Mouse (Mus musculus): Measurements from ENCODE around the gene Cacna1g.
A peak's percentile ranks its signal among the peaks of the same experiment; 100 is the strongest.

Cacna1g gene

GRCm38 (mm10) chr11:94480382-94480781, 6.4 kb upstream of the Cacna1g start:
- no peak for DNase-seq

GRCm38 (mm10) chr11:94477651-94478050, 3.7 kb upstream of the Cacna1g start:
- no peak for DNase-seq

GRCm38 (mm10) chr11:94475722-94476121, 1.7 kb upstream of the Cacna1g start:
- no peak for DNase-seq

GRCm38 (mm10) chr11:94474544-94474910, 529 bp upstream of the Cacna1g start:
- DNase-seq, result no peak

GRCm38 (mm10) chr11:94472916-94473706, 887 bp downstream of the Cacna1g start:
- DNase-seq, result no peak

GRCm38 (mm10) chr11:94472585-94472915, 1.4 kb downstream of the Cacna1g start:
- DNase-seq, result no peak

GRCm38 (mm10) chr11:94471740-94472584, 2.0 kb downstream of the Cacna1g start:
- DNase-seq, result no peak

GRCm38 (mm10) chr11:94470391-94470790, 3.6 kb downstream of the Cacna1g start:
- no peak for DNase-seq

DNA sequence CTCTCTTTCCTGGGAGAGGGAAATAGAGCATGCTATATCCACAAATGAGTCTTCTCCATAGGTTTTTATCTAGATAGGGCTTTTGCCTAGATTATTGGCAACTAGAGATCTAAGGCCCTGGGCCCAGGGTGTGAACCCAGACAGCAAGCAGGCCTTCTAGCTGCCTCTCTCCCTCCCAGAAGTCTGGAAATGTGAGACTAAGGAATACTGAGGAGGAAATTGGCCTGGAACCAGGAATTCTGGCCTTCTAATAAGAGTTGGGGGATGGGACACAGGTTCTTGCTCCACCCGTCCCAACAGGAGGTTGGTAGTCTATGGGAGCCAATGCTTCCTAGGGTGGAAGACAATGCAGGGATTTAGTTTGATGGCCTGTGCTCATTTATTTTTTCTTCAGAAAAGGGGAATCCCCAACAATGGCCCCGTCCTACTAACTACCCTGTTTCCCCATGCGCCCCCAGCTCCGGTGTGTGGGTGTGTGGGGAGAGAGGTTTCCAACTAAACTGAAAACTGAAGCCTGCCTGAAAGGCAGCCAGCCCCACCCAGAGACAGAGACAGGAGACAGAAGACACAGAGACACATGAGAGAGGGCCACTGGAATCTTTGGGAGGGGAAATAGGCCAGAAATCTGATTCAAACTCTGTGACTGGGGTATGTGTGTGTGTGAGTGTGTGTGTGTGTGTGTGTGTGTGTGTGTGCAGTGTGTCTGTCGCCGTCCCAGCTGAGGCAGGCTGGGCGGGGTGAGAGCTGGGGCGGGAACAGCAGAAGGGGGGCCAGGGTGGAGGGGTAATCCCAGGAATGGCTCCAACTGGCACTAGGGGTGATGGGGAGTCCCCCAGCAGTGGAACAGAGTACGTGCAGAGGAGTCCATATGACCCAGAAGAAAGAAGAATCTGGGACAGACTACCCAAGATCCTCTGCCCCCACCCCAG, 4.6 kb downstream of the Cacna1g start:
- no peak for DNase-seq

DNA sequence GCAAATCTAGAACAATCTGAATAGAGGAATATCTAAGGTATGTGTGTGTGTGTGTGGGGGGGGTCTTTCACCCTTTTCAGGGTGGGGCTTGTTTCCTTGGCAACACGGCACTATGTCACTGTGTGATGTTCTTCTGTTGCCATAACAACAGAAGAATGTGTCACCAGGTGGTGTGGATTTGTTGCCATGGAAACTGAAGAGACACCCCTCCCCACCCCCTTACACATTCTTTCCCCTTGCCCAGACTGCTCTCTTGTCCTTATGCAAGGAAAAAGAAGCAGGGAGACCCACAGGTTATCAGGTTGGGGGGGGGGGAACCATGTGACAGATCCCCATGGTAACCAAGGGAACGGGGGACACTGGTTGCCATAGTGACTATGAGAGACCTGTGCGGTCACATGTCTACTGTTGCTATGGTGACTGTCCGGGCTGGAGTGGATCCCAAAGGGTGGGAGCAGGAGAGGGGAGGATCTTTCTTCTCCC, 5.4 kb downstream of the Cacna1g start:
- no peak for DNase-seq

GRCm38 (mm10) chr11:94466333-94466855, 7.6 kb downstream of the Cacna1g start:
- DNase-seq, result no peak

DNA sequence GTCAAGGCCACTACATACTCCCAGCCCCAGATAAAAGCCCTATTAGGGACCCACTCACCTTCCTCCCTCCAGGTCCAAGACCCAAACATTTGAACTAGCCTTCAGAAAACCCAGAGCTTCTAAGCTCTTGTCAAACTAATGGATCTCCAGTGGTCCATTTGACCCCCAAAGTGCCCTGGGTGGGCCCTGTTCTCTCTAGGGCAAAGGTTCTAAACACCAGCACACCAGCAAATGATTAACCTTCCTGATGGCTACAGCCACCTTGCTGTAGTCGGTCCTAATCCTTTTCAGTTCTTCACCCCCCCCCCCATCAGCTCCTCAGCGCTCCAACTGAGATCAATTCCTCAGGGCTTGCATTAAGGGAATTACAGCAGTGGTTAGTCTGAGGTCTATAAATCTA, 9.8 kb downstream of the Cacna1g start:
- no peak for DNase-seq

- DNase-seq, result no peak
These were observed 12.1 kb downstream of the Cacna1g start for GRCm38 (mm10) chr11:94461856-94462255.

- no peak for DNase-seq
These were observed 17.0 kb downstream of the Cacna1g start for GRCm38 (mm10) chr11:94457001-94457400.

- DNase-seq, result no peak
These were observed 17.7 kb downstream of the Cacna1g start for GRCm38 (mm10) chr11:94456347-94456746.

DNA sequence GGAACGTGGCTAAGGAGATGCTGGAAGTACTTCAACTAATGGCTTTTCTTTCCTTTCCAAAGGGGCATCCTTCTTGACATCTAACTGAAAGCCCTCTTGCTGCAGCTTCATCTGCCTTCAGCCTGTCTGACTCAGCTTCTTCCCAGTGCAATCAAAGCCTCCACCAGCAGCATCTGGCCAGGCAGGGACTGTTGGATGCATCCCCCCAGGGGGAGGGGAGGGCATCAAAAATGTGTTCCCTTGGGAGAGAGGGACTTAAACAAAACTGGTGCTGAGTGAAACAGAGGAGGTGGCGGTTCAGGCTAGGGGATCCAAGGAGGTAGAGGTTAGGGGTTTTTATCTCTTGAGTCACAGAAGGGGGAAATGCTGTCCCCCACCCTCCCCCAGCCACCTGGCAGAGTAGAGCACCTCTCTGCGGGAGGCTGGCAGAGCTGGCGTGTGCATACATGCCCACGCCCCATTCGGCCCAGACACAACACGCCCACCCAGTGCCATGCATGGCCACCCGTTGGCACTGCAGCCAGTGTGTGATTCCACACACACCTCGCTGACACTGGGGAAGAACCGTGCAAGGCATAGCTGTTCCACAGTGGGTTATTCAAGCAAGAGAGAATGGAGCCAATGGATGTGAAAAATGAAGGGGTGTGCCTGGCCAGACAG, 18.7 kb downstream of the Cacna1g start:
- DNase-seq, result no peak

DNA sequence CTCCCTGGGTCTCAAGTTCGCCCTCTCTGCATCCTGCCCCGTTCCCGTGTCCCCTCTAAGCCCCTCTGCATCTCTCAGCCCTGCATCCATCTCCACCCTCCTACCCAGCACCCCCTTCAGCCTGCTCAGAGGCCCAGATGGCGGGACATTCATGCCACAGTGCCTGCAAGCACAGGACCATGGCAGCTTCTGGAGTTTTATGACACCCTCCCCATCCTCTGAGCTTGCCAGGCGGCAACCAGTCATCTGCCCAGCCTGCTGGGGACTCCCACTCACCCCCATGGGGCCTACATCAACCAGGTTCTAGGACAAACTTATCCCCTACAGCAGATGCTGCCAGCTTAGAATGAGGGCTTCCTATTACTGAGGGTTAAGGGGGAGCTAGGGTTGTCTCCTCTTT, 19.2 kb downstream of the Cacna1g start:
- no peak for DNase-seq

GRCm38 (mm10) chr11:94451091-94451773, 22.8 kb downstream of the Cacna1g start:
- peak; percentile 51 to 66 for DNase-seq

- no peak for DNase-seq
These were observed 24.1 kb downstream of the Cacna1g start for GRCm38 (mm10) chr11:94449886-94450285.

DNA sequence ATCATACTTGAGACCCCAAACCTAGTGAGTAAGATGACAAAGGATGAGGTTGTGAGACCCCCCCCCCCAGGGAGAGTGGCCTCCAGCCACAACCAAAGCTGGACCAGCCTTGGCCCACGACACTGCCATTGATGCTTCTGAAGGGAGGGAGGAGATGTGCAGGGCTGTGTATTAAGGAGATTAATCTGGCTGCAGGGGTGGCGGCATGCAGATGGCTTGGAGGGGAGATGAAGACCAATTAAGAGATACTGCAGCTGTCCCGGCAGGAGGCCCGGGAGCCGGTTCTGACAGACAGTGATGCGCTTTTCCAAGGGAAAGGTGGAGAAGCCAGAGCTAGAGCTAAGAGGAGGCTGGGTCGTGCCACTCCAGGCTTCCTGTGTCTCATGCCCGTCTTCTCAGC, 24.8 kb downstream of the Cacna1g start:
- DNase-seq, result no peak

DNA sequence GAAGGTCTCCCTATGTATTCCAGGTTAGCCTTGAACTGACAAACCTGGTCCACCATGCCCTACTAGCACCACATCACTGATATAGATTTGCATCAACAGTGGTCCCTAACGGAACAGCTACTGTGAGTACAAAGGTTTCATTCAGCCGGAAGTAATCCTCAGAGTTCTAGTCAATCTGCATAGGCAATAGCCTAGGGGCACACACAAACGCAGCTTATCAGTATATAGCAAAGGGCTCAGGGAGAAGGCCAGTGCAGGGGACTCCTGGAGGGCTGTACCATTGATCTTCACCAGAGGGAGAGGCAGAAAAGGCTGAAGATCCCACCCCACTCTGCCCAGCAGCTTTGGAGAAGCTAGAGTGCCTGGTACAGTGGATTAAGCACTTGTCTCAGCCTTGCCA, 27.0 kb downstream of the Cacna1g start:
- DNase-seq, result no peak

DNA sequence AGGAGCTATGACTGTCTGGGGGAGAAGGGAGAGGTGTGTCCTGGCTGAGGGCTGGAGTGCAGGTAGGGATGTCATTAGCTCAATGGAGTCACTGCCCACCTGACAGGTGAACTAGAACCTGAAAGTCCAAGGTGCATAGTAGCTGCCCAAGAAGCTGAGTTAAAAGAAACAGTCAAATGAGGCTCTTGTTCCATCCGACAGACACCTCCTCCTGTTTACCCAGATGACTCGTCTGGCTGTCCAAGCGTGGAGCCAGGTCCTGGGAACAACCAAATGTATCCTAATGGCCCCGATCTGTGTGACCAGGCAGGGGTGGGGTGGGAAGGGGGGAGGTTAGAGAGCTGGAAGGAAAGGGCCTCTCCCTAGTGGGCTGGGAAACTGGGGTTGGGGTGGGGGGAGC, 28.7 kb downstream of the Cacna1g start:
- DNase-seq, result no peak

Measured in lung, adult 18-20 months (tissue).